Mouse (Mus musculus) heart, postnatal 0 days (tissue): ENCODE results near the gene Tmppe.

Experiments used
- CTCF ChIP-seq: IDR thresholded peaks from 2 replicates; pipeline ENCODE4 v1.5.1; 2016; ENCODE audit warnings: antibody characterized with exemption, control low read depth, low read depth
- EP300 ChIP-seq: IDR thresholded peaks from 2 replicates; pipeline ENCODE4 v1.6.1; 2016; ENCODE audit warnings: antibody characterized with exemption, low read depth

- TF ChIP-seq CTCF (no peak), EP300 (no peak)
Observed at GRCm38 (mm10) chr9:114395258-114395657, 5.6 kb upstream of the Tmppe start.
